Mouse (Mus musculus) right cerebral cortex, postnatal 10 days (tissue): ENCODE data around the gene Rbbp8nl.

Experiments used
- DNase-seq, 2 experiments: peaks; one replicate each; pipeline ENCODE4 v3.0.0; 2021; ENCODE audit warnings: low spot score in 2 of 2

Rbbp8nl gene

DNA sequence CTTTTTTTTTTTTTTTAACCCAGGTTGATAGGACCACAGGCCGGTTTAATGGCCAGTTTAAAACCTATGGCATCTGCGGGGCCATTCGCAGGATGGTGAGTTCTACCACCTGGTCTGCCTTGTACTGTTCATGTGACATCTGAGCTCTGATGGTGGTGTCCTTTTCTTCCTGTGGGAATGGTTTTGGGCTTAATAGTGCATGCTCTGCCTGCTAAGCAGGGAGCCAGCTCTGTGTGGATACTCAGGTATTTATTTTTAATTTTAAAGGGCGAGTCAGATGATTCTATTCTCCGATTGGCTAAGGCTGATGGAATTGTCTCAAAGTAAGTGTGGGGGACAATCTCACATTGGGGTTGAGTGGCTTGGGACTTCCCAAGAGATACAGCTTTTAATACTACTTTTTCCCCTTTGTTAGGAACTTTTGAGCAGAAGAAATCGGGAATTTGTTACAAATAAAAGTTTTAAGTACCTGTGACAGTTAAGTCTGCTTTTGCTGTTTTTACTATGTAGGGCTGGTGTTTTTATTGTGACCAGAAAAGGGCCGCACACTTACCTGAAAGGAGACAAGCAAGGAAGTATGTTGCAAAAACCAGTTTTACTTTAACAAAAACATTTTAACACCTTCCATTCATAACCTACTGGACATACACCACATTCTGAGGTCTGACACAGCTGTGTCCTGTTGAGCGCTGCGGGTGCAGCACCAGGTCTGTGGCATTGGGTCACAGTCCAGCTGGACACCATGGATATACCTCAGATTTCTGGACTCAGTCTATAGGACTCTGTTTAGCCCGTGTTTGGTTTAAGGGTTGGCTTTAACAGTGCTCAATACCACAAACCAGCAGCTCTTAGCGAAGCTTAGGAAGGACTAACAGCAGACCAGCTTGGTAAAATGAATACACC, 31.5 kb downstream of the Rbbp8nl start:
- no peak for DNase-seq

DNA sequence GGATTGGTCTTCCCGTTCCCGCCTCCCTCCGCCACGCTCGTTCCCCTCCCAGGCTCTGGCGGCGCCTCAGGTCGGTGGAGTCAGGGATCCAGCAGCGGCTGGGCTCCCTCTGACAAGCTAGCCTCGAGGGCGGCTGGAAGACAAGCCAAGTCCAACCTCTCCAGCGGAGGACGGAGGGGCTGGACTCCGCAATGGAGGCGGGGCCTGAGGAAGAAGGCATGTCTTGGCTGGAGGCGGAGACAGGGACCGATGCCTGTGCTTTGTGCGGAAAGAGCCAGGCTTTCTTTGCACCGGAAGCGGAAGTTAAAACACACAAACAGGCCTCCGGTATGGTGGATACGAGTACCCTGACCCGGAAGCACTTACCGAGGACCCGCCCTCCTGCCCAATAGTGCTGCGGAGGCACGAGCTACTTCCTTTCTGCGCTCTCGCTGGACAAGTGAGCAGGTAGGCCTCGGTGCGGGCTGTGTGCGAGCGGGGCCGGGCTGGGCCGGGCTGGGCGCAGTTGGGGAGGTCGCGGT, 32.6 kb downstream of the Rbbp8nl start, which contains the start of gene Rps21:
Rps21 (plus strand) TSS at position 377 of the 521 bp plus-strand sequence.
- peak; percentile 99 for DNase-seq

DNA sequence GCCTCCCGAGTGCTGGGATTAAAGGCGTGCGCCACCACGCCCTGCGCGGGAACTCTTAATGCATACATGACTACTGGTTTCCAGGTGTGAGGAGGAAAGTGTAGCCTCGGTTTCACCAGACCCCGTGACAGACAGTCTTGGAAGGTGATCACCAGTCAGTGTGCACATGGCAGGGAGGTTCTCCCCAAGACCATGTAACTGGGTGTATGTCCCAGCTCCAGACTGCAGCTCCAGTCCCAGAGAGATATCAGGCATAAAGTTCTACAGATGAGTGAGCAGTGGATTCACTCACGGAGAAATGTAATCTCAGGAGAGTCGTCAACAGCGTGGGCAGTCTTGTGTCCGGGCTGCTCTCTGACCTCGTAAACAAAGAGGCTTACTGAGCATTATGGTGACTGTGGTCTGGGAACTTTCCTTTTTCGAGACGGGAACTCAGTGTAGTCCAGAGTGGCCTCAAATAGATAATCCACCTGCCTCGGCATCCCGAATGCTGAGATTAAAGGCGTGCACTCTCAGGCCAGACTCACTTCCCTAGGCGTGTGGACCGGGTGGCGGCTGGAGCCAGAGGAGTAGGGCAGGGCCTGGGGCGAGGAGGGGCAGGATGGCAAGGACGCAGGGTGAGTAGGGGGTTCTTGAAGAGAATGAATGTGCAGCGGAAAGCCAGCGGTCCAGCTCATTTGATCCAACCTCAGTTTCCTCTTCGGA, 33.2 kb downstream of the Rbbp8nl start:
- DNase-seq = no peak

DNA sequence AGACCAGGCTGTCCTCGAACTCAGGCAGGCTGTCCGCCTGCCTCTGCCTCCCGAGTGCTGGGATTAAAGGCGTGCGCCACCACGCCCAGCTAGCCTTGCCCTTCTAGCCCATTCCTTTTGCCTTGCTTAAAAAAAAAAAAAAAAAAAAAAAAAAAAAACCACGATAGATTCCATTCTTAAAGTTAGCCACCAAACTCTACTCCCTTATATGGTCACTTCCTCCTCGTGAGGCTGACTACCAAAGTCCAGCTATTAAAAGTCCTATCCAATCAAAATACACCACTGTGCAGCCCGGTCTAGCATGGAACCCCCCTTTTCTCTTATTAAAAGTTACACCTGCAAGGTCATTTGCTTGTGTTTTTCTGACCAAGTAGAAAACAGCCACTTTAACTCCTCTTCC, 34.0 kb downstream of the Rbbp8nl start:
- DNase-seq = no peak

DNA sequence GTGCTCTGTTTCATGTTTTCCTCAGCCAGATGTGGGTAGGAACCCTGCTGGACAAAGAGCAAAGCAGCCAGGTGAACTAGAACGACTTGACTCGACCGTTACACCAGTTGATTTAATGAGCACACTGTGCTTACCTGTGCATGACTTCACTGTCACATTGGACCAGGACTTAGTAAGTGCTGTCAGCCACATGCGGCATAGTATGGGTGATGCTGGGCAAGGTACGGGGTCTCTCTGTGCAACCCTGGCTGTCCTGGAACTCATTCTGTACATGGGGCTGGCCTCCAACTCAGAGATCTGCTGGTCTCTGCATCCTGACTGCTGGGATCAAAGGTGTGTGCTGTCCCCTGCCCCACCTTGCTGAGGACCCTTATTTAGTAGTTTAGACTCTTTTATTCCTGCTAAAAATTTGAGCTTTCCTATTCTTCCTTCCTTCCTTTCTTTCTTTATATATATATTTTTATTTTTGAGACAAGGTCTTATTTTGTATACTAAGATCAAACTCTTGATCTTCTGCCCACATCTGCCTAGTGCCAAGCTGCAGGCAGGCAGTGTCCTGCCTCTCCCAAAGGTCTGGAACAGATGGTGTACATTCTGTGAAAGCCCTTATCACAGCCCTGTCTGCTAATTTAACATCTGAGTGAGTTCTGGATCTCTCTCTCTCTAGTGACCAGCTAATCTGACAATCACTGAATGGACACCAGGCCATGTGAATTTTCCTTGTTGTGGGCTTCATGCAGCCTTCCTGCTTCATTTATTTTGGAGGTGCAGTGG, 35.1 kb downstream of the Rbbp8nl start:
- DNase-seq = peak in 1 of 2 experiments; percentile 33

DNA sequence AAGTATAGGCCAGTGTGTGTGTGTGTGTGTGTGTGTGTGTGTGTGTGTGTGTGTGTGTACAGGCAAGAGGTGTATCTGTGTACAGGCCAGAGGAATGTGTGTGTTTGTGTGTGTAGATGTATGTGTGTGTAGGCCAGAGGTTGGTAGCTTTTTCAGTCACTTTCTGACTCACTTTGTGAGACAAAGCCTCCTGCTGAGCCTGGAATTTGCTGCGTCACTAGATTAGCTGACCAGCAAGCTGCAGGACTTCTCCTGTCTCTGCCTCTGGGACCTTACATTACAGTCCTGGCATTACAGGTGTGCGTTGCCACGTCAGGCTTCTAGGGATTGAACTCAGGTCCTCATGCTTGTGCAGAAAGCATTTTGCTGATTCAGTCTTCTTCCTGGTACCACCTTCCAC, 37.8 kb downstream of the Rbbp8nl start:
- no peak for DNase-seq

DNA sequence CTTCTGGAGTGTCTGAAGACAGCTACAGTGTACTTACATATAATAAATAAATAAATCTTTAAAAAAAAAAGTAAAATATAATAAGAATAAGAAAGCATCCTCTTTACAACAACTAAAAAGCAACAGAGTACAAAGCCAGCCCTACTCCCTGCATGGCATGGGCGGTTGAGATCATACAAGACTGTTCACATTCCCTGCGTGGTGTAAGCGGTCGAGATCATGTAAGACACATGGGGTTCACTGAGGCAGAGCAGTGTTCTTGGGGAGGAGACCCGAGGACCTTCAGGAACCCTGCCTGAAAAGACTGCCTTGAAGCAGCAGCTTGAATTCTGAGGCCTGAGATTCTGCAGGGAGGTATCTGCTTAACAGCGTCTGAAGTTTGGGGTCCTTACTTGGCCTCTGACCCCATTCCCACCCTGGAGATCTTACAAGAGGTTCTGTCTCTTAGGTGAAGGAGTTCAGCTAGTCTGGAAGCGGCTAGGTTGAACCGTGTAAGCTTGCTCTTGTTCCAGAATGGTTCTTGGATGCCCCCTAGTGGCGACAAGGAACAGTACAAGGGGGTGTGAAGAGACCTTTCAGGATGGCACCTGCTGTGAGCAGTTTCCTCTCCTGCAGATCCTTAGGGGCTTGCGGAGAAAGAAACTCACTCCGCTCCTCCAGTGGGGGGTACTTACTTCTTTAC, 38.6 kb downstream of the Rbbp8nl start:
- peak; percentile 88 to 91 for DNase-seq

DNA sequence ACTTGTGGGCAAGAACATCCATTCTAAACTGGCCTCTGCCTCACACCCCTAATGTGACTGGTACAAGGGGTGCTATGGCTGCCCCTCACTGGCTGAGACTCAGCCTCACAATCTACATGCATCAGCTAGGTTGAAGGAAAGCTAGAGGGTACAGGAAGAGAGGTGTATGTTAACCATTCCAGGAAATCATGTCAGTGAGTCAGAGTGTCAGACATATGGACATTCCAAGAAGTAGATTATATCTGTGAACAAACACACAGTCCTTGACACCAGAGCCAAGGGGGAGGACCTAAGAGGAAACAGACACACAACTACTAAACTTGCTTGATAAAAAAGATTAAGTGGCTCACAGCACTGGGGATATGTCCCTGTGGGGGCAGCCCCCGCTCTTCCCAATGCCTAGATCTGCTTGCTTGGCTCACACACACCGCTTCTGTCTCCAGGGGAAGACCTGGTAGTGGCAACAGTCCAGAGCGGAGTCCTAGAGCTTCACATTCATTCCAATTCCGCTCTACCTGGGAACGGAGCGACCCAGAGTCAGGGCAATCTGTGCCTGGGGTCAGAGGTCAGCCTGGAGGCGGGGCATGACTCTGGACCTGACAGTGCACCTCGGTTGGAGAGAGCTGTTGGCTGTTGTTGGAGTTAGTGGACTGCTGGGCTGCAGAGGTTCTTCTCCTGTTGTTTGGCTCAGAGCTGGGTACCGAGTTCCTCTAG, 40.6 kb downstream of the Rbbp8nl start:
- DNase-seq = no peak

DNA sequence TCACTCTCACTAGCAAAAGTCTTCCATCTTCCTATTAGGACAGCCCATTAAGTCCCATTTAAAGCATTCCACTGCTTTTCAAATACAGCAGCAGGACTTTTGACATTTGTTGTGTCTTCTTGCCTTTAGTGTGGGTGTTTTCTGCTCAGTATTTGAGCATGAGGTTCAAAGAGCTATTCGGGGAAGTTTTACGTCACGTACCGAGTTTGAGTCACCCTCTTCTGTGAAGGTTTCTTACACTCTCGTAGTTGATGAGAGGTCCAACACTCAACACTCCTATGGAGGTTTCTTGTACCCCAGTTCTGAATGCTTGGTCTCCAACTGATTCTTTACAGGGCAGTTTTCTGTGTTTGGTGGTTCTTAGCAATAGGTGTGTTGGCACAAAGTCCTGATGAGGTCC, 41.8 kb downstream of the Rbbp8nl start:
- DNase-seq = no peak

DNA sequence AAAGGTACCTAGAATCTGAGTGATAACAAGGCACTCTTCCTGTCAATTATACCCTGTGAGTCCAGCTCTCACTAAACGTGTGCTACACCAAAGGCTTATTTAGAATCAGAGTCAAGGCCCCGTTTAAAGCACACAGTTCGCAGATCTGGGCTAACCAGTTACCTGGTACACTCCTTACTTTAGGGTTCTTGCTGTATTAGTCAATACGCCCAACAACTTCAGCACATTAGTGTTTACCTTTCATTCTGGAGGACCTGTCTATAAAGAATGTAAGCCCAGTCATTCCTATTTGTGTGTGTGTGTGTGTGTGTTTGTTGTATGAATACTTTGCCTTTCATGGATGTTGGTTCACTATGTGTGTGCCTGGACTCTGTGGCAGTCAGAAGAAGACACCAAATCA, 46.6 kb downstream of the Rbbp8nl start:
- no peak for DNase-seq

DNA sequence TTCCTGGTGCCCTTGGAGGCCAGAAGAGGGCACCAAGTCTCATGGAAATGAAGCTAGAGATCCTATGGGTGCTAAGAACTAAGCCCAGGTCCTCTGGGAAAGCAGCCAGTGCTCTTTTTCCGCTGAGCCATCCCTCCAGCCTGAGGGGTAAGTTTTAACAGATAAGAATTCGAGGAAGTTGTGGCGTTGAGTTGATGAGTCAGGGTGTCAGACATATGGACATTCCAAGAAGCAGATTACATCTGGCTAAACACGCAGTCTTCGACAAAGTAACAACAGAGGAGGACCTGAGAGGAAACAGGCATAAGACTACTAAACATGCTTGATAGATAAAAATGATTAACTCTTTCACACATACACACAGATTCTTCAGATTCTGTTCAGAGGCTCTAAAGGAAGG, 51.1 kb downstream of the Rbbp8nl start:
- DNase-seq = no peak

DNA sequence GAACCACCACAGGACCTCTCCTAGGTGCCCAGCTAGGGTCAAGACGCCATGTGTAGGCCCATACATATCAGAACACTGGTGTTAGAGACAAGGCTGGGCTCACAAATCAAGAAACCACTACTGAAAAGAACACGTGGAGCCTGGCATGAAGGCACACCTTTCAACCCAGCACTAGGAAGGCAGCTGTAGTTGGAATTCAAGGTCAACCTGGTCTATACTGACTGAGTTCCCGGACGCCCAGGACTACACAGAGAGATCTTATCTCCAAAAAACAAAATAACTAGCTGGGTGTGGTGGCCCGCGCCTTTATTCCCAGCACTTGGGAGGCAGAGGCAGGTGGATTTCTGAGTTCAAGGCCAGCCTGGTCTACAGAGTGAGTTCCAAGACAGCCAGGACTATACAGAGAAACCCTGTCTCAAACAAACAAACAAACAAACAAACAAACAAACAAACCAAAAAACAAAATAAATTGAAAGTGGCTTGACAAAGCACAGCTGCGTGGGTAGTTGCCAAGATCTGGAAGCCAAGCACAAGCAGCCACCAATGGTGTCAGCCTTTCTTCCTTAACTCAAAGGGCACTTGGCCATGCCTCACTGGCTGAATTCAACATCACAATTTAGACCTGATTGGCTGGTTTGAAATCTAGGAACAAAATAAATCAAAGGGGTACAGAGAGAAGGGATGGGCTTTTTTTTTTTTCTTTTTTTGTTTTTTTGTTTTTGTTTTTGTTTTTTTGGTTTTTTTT, 51.9 kb downstream of the Rbbp8nl start:
- DNase-seq = no peak

DNA sequence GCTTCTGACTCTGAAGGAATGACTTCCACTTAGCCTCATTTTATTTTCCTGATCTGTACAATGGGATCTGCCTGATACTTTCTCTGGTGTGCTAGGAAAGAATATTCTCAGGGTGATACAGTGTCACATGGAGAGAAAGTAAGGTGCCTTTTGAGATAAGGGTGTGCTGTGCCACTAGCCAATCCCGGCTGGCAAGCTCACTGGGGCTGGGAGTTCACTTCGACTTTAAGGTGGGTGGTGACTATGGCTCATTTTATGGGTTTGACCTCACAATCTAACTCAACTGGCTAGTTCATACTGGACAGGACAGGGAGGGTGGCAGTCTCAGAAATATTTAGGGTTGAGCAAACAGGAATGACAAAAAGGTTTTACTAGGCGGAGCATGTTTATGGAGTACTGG, 52.7 kb downstream of the Rbbp8nl start:
- no peak for DNase-seq

DNA sequence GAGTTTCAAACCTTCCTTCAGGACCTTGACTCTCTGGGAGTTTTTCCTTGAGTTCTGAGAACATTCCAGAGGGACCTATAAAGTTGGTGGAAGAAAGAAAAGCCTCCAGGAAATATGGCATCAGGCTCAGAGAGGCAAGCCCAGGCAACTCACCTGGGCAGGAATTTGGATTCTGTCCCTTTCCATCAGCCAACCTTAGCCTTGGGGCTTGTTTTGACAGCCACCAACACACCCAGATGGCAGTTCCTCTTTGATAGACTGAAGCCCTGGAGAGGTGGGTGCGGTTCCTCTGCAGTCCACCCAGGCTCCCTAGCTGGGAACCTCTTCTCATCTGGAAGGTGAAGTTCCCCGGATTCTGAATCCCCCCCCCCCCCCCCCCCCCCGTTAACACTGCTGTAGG, 53.2 kb downstream of the Rbbp8nl start:
- no peak for DNase-seq

DNA sequence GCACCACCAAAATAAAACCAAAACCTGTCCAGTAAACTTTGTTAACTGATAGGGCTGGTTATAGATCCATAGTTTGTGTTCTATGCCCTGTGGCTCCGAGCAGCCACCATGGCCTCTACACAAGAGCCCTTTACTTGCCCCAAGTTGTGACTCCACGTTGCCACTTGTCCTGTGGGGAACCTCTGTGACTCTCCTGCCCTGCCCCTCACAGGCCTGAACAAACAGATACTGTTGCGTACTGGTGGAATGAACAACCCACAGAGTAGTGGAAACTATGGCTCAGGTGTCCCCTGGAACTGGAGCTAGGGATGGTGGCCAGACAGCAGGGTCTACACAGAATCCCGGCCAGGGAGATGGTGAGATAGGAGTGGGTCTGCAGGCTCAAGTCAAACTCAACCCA, 53.9 kb downstream of the Rbbp8nl start:
- no peak for DNase-seq

DNA sequence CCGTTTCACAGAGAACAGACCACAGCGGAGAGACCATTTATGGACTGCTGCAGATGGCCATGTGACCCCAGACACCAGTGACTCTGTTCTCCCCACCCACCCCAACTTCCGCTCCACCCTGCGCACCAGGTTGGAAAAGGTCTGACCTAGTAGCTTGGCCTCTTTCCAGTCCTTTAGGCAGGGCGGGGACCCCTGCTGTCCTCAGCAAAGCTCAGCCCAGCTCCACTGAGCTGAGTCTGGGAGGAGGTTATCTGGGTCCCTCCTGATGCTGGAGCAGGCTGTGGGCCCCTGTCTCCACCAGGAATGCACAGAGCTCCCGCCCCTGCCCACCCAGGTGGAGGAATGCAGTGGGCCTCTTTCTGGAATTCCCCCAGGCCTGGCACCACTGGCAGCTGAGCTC, 54.7 kb downstream of the Rbbp8nl start:
- no peak for DNase-seq

DNA sequence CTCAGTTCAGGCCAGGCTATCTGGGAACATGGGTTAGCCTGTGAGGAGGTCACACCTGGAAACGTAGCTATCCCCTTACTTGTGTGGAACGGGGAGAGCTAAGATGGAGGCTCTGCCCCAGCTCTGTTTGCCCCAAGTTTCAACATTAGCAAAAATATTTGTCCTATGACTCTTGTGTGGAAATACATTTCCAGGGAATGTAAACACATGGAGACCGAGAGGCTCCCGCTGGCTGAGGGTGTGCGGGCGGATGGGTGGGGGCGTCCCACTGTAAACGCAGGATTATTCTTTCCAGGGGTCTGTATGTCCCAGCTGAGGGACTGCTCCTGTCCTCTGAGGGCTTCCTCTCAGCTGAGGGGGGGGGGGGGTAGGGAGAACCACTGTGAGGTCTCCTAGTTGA, 55.3 kb downstream of the Rbbp8nl start:
- no peak for DNase-seq

DNA sequence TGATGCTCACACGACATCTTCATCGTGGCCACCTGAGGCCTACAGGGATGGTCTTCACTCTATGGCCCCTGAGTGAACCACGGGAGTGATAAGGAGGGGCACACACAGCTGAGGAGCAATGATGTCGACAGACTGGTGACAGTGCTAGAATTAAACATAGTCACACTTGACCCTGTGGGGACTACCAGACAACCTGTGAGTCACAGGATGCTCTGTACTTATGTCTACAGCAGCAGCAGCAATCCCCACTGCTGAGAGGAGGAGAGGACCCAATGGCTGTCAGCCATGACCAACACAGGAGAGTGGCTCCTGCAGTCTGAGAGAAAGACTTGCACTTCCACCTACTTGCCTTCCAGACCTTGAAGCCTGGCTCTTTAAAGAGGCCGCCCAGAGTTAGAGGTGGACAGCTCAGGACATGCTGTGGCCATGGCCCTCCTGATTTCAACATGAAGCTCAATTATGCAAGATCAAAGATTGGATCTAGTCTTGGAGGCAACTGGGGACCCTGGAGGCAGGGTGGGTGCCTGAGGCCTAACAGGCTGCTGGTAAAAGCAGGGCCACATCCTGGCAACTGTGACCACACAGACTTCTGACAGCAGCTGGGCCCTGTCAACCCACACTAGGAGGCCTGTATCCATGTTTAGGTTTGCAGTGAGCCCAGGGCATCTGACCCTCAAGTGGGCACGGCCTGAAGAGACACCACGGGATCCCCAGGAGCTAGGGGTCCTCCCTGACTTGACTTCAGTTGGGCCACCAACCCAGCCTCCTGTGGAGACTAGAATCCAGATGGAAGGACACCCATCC, 56.4 kb downstream of the Rbbp8nl start:
- DNase-seq = no peak

DNA sequence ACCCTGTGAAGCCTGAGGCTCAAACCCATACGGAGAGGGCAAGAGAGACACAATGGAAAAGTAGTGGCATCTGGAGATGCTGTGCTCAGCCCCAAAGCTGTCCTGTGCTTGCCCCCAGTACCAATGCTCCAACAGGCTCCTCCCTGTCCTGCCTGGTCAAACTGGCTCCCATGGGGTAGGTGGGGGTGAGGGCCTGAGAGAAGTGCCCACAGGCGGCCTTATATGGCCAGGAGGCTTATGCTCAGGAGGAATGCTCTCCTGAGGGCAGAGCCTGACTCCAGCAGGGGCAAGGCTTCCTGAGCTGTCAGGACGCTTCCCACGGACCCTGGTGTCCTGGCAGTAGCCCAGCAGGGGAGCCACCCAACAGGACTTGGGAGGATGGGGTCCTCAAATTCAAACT, 59.2 kb downstream of the Rbbp8nl start:
- DNase-seq = no peak
